In the genomic region with DNA sequence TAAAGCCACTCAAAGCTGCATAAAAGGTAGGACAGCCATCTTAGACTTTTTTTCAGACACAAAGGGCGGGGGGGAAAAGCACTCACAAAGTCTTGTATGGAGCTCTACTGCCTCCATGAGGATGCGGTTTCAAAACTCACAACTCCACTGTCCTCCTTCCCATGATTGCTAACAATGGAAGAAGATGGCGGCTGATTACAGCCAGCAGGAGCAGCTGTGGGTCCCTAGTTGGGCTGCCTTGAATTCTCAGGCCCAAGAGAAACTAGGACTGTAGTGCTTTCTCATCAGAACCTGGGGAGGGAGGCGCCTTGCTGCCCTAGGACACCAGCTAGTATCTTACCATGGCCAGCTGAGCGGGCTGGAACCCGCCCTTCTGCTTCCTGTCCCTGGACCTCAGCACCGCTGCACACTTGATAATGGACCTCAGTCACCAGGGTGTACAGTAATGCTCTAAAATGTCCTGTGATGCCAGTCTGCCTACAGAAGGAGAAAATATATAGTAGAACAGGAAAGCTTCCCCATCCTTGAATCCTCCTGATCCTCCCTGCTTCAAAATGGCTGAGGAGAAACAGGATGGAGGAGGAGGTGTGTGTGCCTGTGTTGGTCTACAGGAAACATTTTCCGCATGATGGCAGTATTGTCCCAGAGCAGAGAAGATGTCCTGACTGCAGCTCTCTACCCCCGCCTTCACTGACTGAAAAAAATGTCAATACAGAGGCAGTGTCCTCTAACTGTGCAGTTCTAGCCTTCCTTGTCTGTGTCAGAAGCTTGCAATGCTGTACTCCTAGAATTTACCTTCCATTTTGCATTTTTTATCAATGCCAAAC, we compare ENCODE assay signal across 7 mouse cellular contexts.
DNase-seq lines count a peak whose midpoint lies in the region; ATAC-seq and TF ChIP-seq lines count a peak whose summit lies in the region.

No protein-coding gene starts in this region.

- WGBS in lung, embryonic 14.5 days: 70% methylated on average over 9 of the region's 9 CpGs
- WGBS in forebrain, embryonic 16.5 days: 63% methylated on average over 9 of the region's 9 CpGs
- WGBS in intestine, embryonic 15.5 days: 59% methylated on average over 9 of the region's 9 CpGs

- H3K4me1 ChIP-seq in lung, embryonic 14.5 days (ENCODE audit: insufficient read depth): no peaks in the 10 kb centered on the region
- no peaks in the 10 kb centered on the region for H3K4me1 ChIP-seq in forebrain, embryonic 16.5 days (replicated peaks; ENCODE audit: control insufficient read depth, insufficient read depth, low read length)
- no peaks in the 10 kb centered on the region for H3K4me1 ChIP-seq in intestine, embryonic 15.5 days (replicated peaks)

- peak; percentile 64; the same call in 1 of the 2 replicates for ATAC-seq in lung, embryonic 14.5 days (ENCODE audit: insufficient read depth)
- ATAC-seq in forebrain, embryonic 16.5 days: peak; percentile 65; the same call in 1 of the 2 replicates
- ATAC-seq in intestine, embryonic 15.5 days: peak; percentile 59
- ATAC-seq in megakaryocyte progenitor cell, adult 5-6 weeks (replicated peaks; ENCODE audit: poor library complexity): peak; percentile 71

- DNase-seq in lung, embryonic 14.5 days: peak; percentile 86
- DNase-seq in lung, postnatal 14 days: no peak
- DNase-seq in brain, embryonic 14.5 days (ENCODE audit: low read depth): peak; percentile 94
- DNase-seq in retina, postnatal 7 days (ENCODE audit: low read depth, low spot score): peak; percentile 73

- peak overlapping the region; percentile 14; the same call in 1 of the 2 replicates for H3K4me3 ChIP-seq in lung, embryonic 14.5 days (ENCODE audit: low read depth, low read length)
- peak overlapping the region; percentile 24 for H3K4me3 ChIP-seq in forebrain, embryonic 16.5 days (replicated peaks; ENCODE audit: low read length)
- H3K4me3 ChIP-seq in intestine, embryonic 15.5 days (replicated peaks): peak overlapping the region; percentile 21; the same call in 1 of the 2 replicates

- H3K36me3 ChIP-seq in lung, embryonic 14.5 days (ENCODE audit: insufficient read depth): 0 out of 2 replicates have a peak, but pooled peaks cover 5% of the 10 kb centered on the region
- H3K36me3 ChIP-seq in forebrain, embryonic 16.5 days (ENCODE audit: control insufficient read depth, insufficient read depth): no peaks in the 10 kb centered on the region
- no peaks in the 10 kb centered on the region for H3K36me3 ChIP-seq in intestine, embryonic 15.5 days

- no peaks in the 10 kb centered on the region for H3K9me3 ChIP-seq in lung, embryonic 14.5 days (ENCODE audit: low read depth, low read length)
- H3K9me3 ChIP-seq in forebrain, embryonic 16.5 days (ENCODE audit: control insufficient read depth, low read length): no peaks in the 10 kb centered on the region
- no peaks in the 10 kb centered on the region for H3K9me3 ChIP-seq in intestine, embryonic 15.5 days

- H3K27ac ChIP-seq in lung, embryonic 14.5 days (ENCODE audit: low read depth): no peak overlapping the region
- peak overlapping the region; percentile 72; the same call in 1 of the 2 replicates for H3K27ac ChIP-seq in forebrain, embryonic 16.5 days (ENCODE audit: low read length)
- peak overlapping the region; percentile 36; the same call in 1 of the 2 replicates for H3K27ac ChIP-seq in intestine, embryonic 15.5 days

- H3K27me3 ChIP-seq in lung, embryonic 14.5 days (ENCODE audit: insufficient read depth, low read length): no peaks in the 10 kb centered on the region
- H3K27me3 ChIP-seq in forebrain, embryonic 16.5 days (replicated peaks; ENCODE audit: control insufficient read depth, insufficient read depth, low read length): no peaks in the 10 kb centered on the region
- no peaks in the 10 kb centered on the region for H3K27me3 ChIP-seq in intestine, embryonic 15.5 days (replicated peaks)

- peak overlapping the region; percentile 25; the same call in 1 of the 2 replicates for H3K4me2 ChIP-seq in lung, embryonic 14.5 days
- H3K4me2 ChIP-seq in forebrain, embryonic 16.5 days (ENCODE audit: low read length): peak overlapping the region; percentile 38
- peak overlapping the region; percentile 33; the same call in 1 of the 2 replicates for H3K4me2 ChIP-seq in intestine, embryonic 15.5 days (replicated peaks)

- peak; percentile 62 for TF ChIP-seq CTCF in lung, embryonic 14.5 days (IDR thresholded peaks at IDR 0.05; ENCODE audit: low read depth)
- peak; percentile 53; the same call in 1 of the 2 replicates for TF ChIP-seq CTCF in brain, embryonic 14.5 days (IDR thresholded peaks at IDR 0.05; ENCODE audit: borderline replicate concordance, extremely low read depth, insufficient read depth, insufficient read length)

- H3K9ac ChIP-seq in lung, embryonic 14.5 days: no peak overlapping the region
- peak overlapping the region; percentile 36 for H3K9ac ChIP-seq in forebrain, embryonic 16.5 days (replicated peaks; ENCODE audit: low read depth, low read length)
- no peak overlapping the region for H3K9ac ChIP-seq in intestine, embryonic 15.5 days

- TF ChIP-seq POLR2A in brain, embryonic 14.5 days (IDR thresholded peaks at IDR 0.05; ENCODE audit: borderline replicate concordance, extremely low read depth, insufficient read depth, insufficient read length, poor library complexity, severe bottlenecking): no peak
